Mouse (Mus musculus) intestine, embryonic 16.5 days (tissue): ENCODE measurements around the gene Akap13. TPM values are rescaled to one million over a fixed set of nuclear protein-coding genes. Genes with fewer than 3 reads are reported as not detected.

ENCODE experiments used
- ATAC-seq: fragments of 200-750 bp; cut with Nextera tagmentation; 2 replicates; pipeline ENCODE4 v1.8.0; 2017; ENCODE audit warnings: moderate TSS enrichment, moderate library complexity
- H3K27ac ChIP-seq: fragments of 300-500 bp; sonication (generic); 2 replicates; pipeline ENCODE4 v1.5.1; 2014; ENCODE audit warnings: mild to moderate bottlenecking, low read length
- H3K27me3 ChIP-seq: fragments of 300-500 bp; sonication (generic); replicated peaks from 2 replicates; pipeline ENCODE4 v1.6.1; 2014; ENCODE audit warnings: low read length, control low read depth, mixed read lengths; ENCODE audit not compliant: control insufficient read depth, insufficient read depth
- H3K36me3 ChIP-seq: fragments of 300-500 bp; sonication (generic); 2 replicates; pipeline ENCODE4 v1.6.1; 2014; ENCODE audit warnings: low read length, control low read depth; ENCODE audit not compliant: control insufficient read depth, insufficient read depth
- H3K4me1 ChIP-seq: fragments of 300-500 bp; sonication (generic); 2 replicates; pipeline ENCODE4 v1.6.1; 2014; ENCODE audit warnings: low read length, control low read depth, mixed read lengths; ENCODE audit not compliant: control insufficient read depth, insufficient read depth
- H3K4me2 ChIP-seq: fragments of 300-500 bp; sonication (generic); 2 replicates; pipeline ENCODE4 v1.6.1; 2014; ENCODE audit warnings: low read depth, low read length, control low read depth
- H3K4me3 ChIP-seq: fragments of 300-500 bp; sonication (generic); 2 replicates; pipeline ENCODE4 v1.5.1; 2014; ENCODE audit warnings: mild to moderate bottlenecking, low read length
- H3K9ac ChIP-seq: fragments of 300-500 bp; sonication (generic); 2 replicates; pipeline ENCODE4 v1.6.1; 2014; ENCODE audit warnings: low read depth, low read length
- H3K9me3 ChIP-seq: fragments of 300-500 bp; sonication (generic); 2 replicates; pipeline ENCODE4 v1.6.1; 2016; ENCODE audit warnings: low read length, control low read depth; ENCODE audit not compliant: control insufficient read depth
- WGBS: fragments of 180-500 bp; shearing (Covaris S2); extraction: QIAGEN DNeasy Blood & Tissue Kit; methylation state at CpG from one replicate; pipeline ENCODE4 v1.1.7; 2014; 5-methylcytosine and 5-hydroxymethylcytosine counted together
- polyA plus RNA-seq: library from polyadenylated mRNA; unstranded; fragments of >200 nt; fragmentation: Nextera tagmentation; extraction: Ambion mirVana; gene quantifications from 2 replicates; pipeline ENCODE4 v1.2.1, GENCODE M21; 2015

Akap13 gene
- polyA plus RNA-seq, 1 experiment from 2014 or later = 24.9 TPM

DNA sequence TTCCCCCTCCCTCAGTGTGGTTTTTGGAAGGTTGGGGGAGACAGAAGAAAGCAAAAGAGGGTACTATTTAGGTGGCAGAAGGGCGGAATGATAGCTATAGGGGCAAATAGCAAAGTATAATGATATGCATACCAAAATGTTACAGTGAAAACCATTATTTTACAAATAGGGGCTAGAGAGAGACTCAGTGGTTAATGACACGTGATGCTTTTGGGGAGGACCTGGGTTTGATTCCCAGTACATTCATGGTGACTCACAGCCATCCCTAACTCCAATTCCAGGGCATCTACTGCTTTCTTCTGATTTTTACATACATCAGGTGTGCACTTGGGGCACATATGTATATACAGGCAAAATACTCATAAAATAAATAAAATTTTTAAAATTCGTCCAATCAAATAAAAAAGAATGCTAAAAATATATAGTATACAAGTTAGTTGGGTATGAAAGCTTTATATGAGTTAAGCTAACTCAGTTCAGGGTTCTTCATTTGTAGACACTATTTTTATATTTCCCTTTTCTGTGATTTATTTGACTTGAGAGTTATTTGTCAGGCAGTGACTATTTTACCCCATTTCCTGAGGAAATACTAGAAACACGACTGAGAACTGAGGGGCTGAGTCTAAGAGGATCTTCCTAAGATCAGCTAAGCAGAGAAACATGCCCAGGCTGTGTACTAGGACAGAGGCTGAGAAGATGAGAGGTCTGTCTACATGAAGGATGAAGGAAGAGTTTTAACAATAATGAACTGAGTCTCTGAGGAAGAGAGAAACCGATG lies 190.0 kb downstream of the Akap13 start:
- 68% methylated on average over 5 of the region's 5 CpGs for WGBS
- peak overlapping the region; percentile 6; the same call in 1 of the 2 replicates for H3K4me2 ChIP-seq
- H3K9ac ChIP-seq = no peak overlapping the region
- H3K27ac ChIP-seq = no peak overlapping the region
- H3K9me3 ChIP-seq = no peaks in the 10 kb centered on the region
- no peaks in the 10 kb centered on the region for H3K36me3 ChIP-seq
- H3K4me1 ChIP-seq = peaks cover 22% of the 10 kb centered on the region
- no peak for ATAC-seq
- H3K27me3 ChIP-seq = no peaks in the 10 kb centered on the region
- H3K4me3 ChIP-seq = no peak overlapping the region

DNA sequence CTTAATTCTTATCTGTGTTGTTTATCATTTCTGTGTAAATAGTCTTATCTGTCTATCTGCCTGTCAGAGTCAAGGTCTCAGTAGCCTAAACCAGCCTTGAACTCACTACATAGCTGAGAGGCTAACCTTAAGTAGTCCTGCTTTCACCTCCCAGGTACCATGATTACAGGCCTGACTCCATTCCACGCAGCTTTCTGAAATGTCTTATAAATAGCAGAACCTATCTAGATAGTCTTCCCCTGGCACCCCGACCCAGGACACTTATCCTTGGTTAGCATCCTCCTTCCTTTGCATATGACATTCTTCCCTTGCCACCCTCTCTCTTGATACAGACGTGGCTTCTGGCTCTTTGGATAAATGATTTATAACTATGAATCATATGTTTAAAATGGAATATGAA lies 192.7 kb downstream of the Akap13 start:
- Histone ChIP-seq H3K4me2 (no peak overlapping the region), H3K9ac (no peak overlapping the region), H3K27me3 (no peaks in the 10 kb centered on the region), H3K9me3 (no peaks in the 10 kb centered on the region), H3K4me3 (no peak overlapping the region), H3K4me1 (no peaks in the 10 kb centered on the region), H3K27ac (no peak overlapping the region), H3K36me3 (no peaks in the 10 kb centered on the region)
- 81% methylated on average over 3 of the region's 3 CpGs for WGBS
- no peak for ATAC-seq

DNA sequence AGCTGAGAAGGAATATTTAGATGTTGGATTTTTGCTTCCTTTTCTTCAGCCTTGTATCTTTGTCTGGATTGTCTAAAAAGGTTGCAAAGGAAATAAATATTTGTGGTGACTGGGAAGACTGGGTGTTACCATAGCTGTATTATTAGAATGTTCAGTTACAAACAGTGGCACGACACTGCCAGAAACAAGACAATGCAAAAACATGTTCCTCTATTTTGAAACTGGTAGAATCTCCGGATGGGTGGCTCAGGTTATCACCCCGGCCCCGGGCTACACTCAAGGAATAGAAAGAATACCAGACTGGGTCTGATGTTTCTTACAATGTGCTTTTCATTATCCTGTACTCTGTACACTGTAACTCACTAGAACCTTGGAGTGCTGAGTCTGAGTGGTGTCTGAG lies 193.6 kb downstream of the Akap13 start:
- Histone ChIP-seq H3K9me3 (no peaks in the 10 kb centered on the region), H3K27ac (no peak overlapping the region), H3K9ac (no peak overlapping the region), H3K4me3 (no peak overlapping the region), H3K4me1 (no peaks in the 10 kb centered on the region), H3K36me3 (no peaks in the 10 kb centered on the region), H3K27me3 (no peaks in the 10 kb centered on the region), H3K4me2 (no peak overlapping the region)
- WGBS = 84% methylated on average over 4 of the region's 4 CpGs
- ATAC-seq = no peak

DNA sequence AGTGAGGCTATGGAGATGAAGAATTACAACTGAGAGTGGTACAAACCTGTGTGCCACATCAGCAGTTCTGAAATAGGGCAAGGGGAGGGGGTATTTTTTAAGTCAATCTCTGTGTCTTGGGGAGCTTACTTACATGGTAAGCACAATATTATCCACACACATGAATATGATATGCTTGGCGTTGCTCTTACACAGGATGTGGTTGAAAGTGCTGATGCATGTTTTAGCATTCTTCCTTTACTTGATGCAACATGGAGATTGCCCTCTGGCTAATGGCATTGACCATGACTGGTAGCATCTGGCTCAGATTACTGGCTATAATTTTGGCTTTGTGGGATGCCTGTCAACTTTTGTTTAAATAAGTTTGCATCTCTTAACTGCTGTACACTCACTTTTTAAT lies 194.6 kb downstream of the Akap13 start:
- no peak for ATAC-seq
- no peaks in the 10 kb centered on the region for H3K9me3 ChIP-seq
- peaks cover under 1% of the 10 kb centered on the region; the same call in 1 of the 2 replicates for H3K4me1 ChIP-seq
- H3K27ac ChIP-seq = no peak overlapping the region
- no peak overlapping the region for H3K4me3 ChIP-seq
- H3K36me3 ChIP-seq = no peaks in the 10 kb centered on the region
- no peak overlapping the region for H3K9ac ChIP-seq
- WGBS = 65% methylated on average over 1 of the region's 1 CpGs
- H3K4me2 ChIP-seq = no peak overlapping the region
- H3K27me3 ChIP-seq = no peaks in the 10 kb centered on the region

- no peaks in the 10 kb centered on the region for H3K27me3 ChIP-seq
- no peak for ATAC-seq
- no peaks in the 10 kb centered on the region for H3K9me3 ChIP-seq
- H3K9ac ChIP-seq = no peak overlapping the region
- 59% methylated on average over 3 of the region's 3 CpGs for WGBS
- H3K27ac ChIP-seq = no peak overlapping the region
- H3K4me1 ChIP-seq = peaks cover 4% of the 10 kb centered on the region; the same call in 1 of the 2 replicates
- no peaks in the 10 kb centered on the region for H3K36me3 ChIP-seq
- no peak overlapping the region for H3K4me3 ChIP-seq
- H3K4me2 ChIP-seq = no peak overlapping the region
Observed at GRCm38 (mm10) chr7:75653684-75654317, 198.5 kb downstream of the Akap13 start.

GRCm38 (mm10) chr7:75655180-75656074 lies 200.1 kb downstream of the Akap13 start:
- peak overlapping the region; percentile 38; the same call in 1 of the 2 replicates for H3K4me2 ChIP-seq
- ATAC-seq = no peak

DNA sequence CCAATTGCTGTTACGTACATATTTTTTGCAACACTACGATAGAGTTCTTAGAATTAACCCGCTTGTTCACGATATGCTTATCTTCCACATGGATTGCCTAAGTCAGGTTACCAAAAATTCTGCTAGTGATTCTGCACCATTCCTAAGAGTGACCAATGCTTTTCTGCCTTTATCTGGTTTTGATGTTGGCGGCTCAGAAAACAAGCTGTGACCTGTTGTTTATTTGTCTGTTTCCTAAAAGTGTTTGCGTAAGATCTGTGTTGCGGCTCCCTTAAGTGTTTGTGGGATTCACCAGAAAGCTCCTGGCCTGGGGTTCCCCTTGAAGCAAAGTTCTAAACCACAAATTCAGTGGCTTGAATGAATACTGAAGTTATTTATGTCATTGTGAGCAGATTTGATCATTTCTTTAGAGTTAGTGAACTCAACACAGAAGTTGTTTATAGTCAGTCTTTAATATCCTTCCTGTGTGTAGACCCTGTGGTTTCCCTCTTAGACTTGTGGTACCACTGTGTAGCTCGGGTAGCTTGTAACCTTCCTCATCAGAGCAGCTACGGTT lies 201.0 kb downstream of the Akap13 start:
- no peak overlapping the region for H3K9ac ChIP-seq
- 84% methylated on average over 9 of the region's 9 CpGs for WGBS

More at GRCm38 (mm10) chr7:75655180-75656074, 200.1 kb downstream of the Akap13 start:
- H3K36me3 ChIP-seq = no peaks in the 10 kb centered on the region
- no peaks in the 10 kb centered on the region for H3K27me3 ChIP-seq
- peaks cover 4% of the 10 kb centered on the region; the same call in 1 of the 2 replicates for H3K4me1 ChIP-seq
- H3K9ac ChIP-seq = no peak overlapping the region
- WGBS = 71% methylated on average over 11 of the region's 11 CpGs
- H3K27ac ChIP-seq = peak overlapping the region; percentile 51
- no peak overlapping the region for H3K4me3 ChIP-seq
- H3K9me3 ChIP-seq = no peaks in the 10 kb centered on the region

DNA sequence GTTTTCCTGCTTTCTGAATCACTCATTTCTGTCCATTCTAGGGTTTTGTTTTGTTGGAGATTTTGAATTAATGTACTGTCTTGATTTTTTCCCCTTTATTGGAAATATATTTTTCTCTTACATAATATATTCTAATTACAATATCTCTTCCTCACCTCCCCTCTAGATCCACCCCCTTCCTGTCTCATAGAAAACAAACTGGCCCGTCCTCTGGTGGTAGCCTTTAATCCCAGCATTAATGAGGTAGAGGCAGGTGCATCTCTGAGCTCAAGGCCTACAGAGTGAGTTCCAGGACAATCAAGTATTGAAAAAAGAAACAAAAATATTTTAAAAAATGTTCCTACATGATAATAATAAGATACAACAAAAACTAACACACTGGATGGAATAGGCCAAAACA lies 201.6 kb downstream of the Akap13 start:
- Histone ChIP-seq H3K9me3 (no peaks in the 10 kb centered on the region), H3K4me3 (no peak overlapping the region), H3K4me1 (peaks cover 4% of the 10 kb centered on the region; the same call in 1 of the 2 replicates), H3K27me3 (no peaks in the 10 kb centered on the region), H3K27ac (no peak overlapping the region), H3K36me3 (no peaks in the 10 kb centered on the region), H3K4me2 (no peak overlapping the region), H3K9ac (no peak overlapping the region)
- ATAC-seq = no peak
- 83% methylated on average over 1 of the region's 1 CpGs for WGBS

More for the DNA sequence above, 201.0 kb downstream of the Akap13 start:
- no peak overlapping the region for H3K4me2 ChIP-seq
- no peaks in the 10 kb centered on the region for H3K9me3 ChIP-seq
- no peak overlapping the region for H3K27ac ChIP-seq
- H3K27me3 ChIP-seq = no peaks in the 10 kb centered on the region
- H3K36me3 ChIP-seq = no peaks in the 10 kb centered on the region
- ATAC-seq = no peak
- H3K4me3 ChIP-seq = no peak overlapping the region
- H3K4me1 ChIP-seq = peaks cover 4% of the 10 kb centered on the region; the same call in 1 of the 2 replicates

DNA sequence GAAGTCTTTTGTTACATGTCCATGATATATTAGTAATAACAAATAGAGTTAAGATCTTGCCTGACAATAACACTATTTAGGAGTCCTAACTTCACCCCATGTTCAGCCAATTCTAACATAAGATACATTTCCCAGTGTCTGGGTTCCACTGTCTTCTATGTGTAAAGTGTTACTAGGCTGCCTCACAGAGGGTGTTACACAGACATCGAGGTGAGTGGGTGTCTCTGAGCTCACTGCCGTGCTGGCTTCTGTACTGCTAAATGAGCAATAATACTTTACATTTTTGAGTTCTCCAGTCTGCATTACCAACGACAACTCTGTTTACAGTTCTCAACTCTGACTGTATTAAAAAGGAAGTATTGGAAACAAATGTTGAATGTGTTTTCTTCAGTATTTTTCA lies 209.1 kb downstream of the Akap13 start:
- 71% methylated on average over 3 of the region's 3 CpGs for WGBS
- Histone ChIP-seq H3K4me2 (no peak overlapping the region), H3K27ac (no peak overlapping the region), H3K4me1 (no peaks in the 10 kb centered on the region), H3K9ac (no peak overlapping the region), H3K36me3 (no peaks in the 10 kb centered on the region), H3K9me3 (no peaks in the 10 kb centered on the region), H3K4me3 (no peak overlapping the region), H3K27me3 (no peaks in the 10 kb centered on the region)
- no peak for ATAC-seq
